Mouse (Mus musculus) midbrain, postnatal 0 days (tissue): ENCODE measurements around the gene Hsf4. TPM values are rescaled to one million over a fixed set of nuclear protein-coding genes. Genes with fewer than 3 reads are reported as not detected.
"Not testable (repeated sequence)": the region's sequence is repeated elsewhere in the genome, so short reads cannot be mapped to it uniquely, and the experiment has no call there.

Experiments used
- ATAC-seq: fragments of 200-750 bp; cut with Nextera tagmentation; 2 replicates; pipeline ENCODE4 v1.8.0; 2017; ENCODE audit warnings: moderate number of reproducible peaks, mild to moderate bottlenecking, moderate TSS enrichment, moderate library complexity; ENCODE audit not compliant: low FRiP score
- DNase-seq: peaks from one replicate; pipeline ENCODE4 v3.0.0-alpha.2; 2015; ENCODE audit warnings: low spot score
- H3K27ac ChIP-seq: fragments of 300-500 bp; sonication (generic); 2 replicates; pipeline ENCODE4 v1.5.1; 2014; ENCODE audit warnings: low read depth, mild to moderate bottlenecking, low read length, mixed read lengths
- H3K27me3 ChIP-seq: fragments of 300-500 bp; sonication (generic); 2 replicates; pipeline ENCODE4 v1.6.1; 2014; ENCODE audit warnings: low read length, control low read depth, mixed read lengths; ENCODE audit not compliant: insufficient read depth
- H3K36me3 ChIP-seq: fragments of 300-500 bp; sonication (generic); 2 replicates; pipeline ENCODE4 v1.6.1; 2014; ENCODE audit warnings: low read length, control low read depth, mixed read lengths; ENCODE audit not compliant: insufficient read depth
- H3K4me1 ChIP-seq: fragments of 300-500 bp; sonication (generic); 2 replicates; pipeline ENCODE4 v1.6.1; 2014; ENCODE audit warnings: mild to moderate bottlenecking, control low read depth, antibody characterized with exemption, low read length, mixed read lengths; ENCODE audit not compliant: insufficient read depth
- H3K4me2 ChIP-seq: fragments of 300-500 bp; sonication (generic); 2 replicates; pipeline ENCODE4 v1.6.1; 2014; ENCODE audit warnings: low read depth, mild to moderate bottlenecking, low read length, mixed read lengths; ENCODE audit not compliant: poor library complexity, severe bottlenecking
- H3K4me3 ChIP-seq: fragments of 300-500 bp; sonication (generic); 2 replicates; pipeline ENCODE4 v1.5.1; 2014; ENCODE audit warnings: low read depth, mild to moderate bottlenecking, low read length, moderate library complexity
- H3K9ac ChIP-seq: fragments of 300-500 bp; sonication (generic); replicated peaks from 2 replicates; pipeline ENCODE4 v1.6.1; 2014; ENCODE audit warnings: mild to moderate bottlenecking, low read length, moderate library complexity, mixed read lengths; ENCODE audit not compliant: poor library complexity, severe bottlenecking
- H3K9me3 ChIP-seq: fragments of 300-500 bp; sonication (generic); 2 replicates; pipeline ENCODE4 v1.6.1; 2016; ENCODE audit warnings: low read length, control low read depth
- CTCF ChIP-seq: IDR thresholded peaks from 2 replicates; pipeline ENCODE4 v1.5.1; 2016; ENCODE audit warnings: antibody characterized with exemption, mild to moderate bottlenecking
- WGBS: fragments of 180-500 bp; shearing (Covaris S2); extraction: QIAGEN DNeasy Blood & Tissue Kit; methylation state at CpG from one replicate; pipeline ENCODE4 v1.1.7; 2014; 5-methylcytosine and 5-hydroxymethylcytosine counted together
- polyA plus RNA-seq: library from polyadenylated mRNA; unstranded; fragments of >200 nt; fragmentation: Nextera tagmentation; extraction: Ambion mirVana; gene quantifications from 2 replicates; pipeline ENCODE4 v1.2.1, GENCODE M21; 2015
- total RNA-seq: library from RNA; depleted of rRNA; stranded (reverse); fragments of >200 nt; gene quantifications from 2 replicates; pipeline ENCODE4 v1.2.3, GENCODE M21; 2014

The Hsf4 gene
- total and polyA plus RNA-seq, 2 experiments from 2014 or later: 0.33 to 0.43 TPM

- TF ChIP-seq CTCF: peak; percentile 90
- no peak overlapping the region; the same call in 1 of the 2 replicates for H3K9ac ChIP-seq
These were observed 21.1 kb downstream of the Hsf4 start for GRCm38 (mm10) chr8:105290554-105291314.

GRCm38 (mm10) chr8:105291364-105291763, 21.8 kb downstream of the Hsf4 start:
- H3K4me2 ChIP-seq, H3K27ac ChIP-seq: not testable (repeated sequence)
- 82% methylated on average over 8 of the region's 8 CpGs for WGBS

More at GRCm38 (mm10) chr8:105290554-105291314, 21.1 kb downstream of the Hsf4 start:
- peak overlapping the region; percentile 50 for H3K4me3 ChIP-seq
- WGBS: 6% methylated on average over 31 of the region's 31 CpGs
- DNase-seq: peak; percentile 88
- no peak overlapping the region for H3K27ac ChIP-seq
- peaks cover 13% of the 10 kb centered on the region for H3K4me1 ChIP-seq
- no peaks in the 10 kb centered on the region for H3K9me3 ChIP-seq
- no peaks in the 10 kb centered on the region for H3K36me3 ChIP-seq
- ATAC-seq: no peak
- no peaks in the 10 kb centered on the region for H3K27me3 ChIP-seq
- peak overlapping the region; percentile 50 for H3K4me2 ChIP-seq

GRCm38 (mm10) chr8:105291802-105292201, 22.2 kb downstream of the Hsf4 start:
- WGBS: 66% methylated on average over 3 of the region's 3 CpGs
- peaks cover 10% of the 10 kb centered on the region for H3K4me1 ChIP-seq
- not testable (repeated sequence) for H3K4me3 ChIP-seq

More at GRCm38 (mm10) chr8:105291364-105291763, 21.8 kb downstream of the Hsf4 start:
- ATAC-seq, H3K36me3 ChIP-seq, DNase-seq, H3K4me3 ChIP-seq, H3K27me3 ChIP-seq, H3K9ac ChIP-seq, H3K9me3 ChIP-seq: not testable (repeated sequence)
- H3K4me1 ChIP-seq: peaks cover 13% of the 10 kb centered on the region

GRCm38 (mm10) chr8:105292471-105292870, 22.9 kb downstream of the Hsf4 start:
- DNase-seq (no peak), ATAC-seq (no peak)
- H3K4me2 ChIP-seq: no peak overlapping the region
- no peak overlapping the region for H3K9ac ChIP-seq
- H3K27ac ChIP-seq: no peak overlapping the region
- TF ChIP-seq CTCF: no peak
- no peaks in the 10 kb centered on the region for H3K36me3 ChIP-seq
- 80% methylated on average over 7 of the region's 7 CpGs for WGBS
- H3K9me3 ChIP-seq: no peaks in the 10 kb centered on the region
- H3K27me3 ChIP-seq: no peaks in the 10 kb centered on the region
- no peak overlapping the region for H3K4me3 ChIP-seq
- 0 out of 2 replicates have a peak, but pooled peaks cover 8% of the 10 kb centered on the region for H3K4me1 ChIP-seq

More at GRCm38 (mm10) chr8:105291802-105292201, 22.2 kb downstream of the Hsf4 start:
- not testable (repeated sequence) for H3K27ac ChIP-seq, ATAC-seq, DNase-seq, H3K36me3 ChIP-seq, H3K9me3 ChIP-seq, H3K9ac ChIP-seq, H3K27me3 ChIP-seq, H3K4me2 ChIP-seq
- TF ChIP-seq CTCF: peak; percentile 44

GRCm38 (mm10) chr8:105293405-105293804, 23.8 kb downstream of the Hsf4 start:
- no peaks in the 10 kb centered on the region for H3K36me3 ChIP-seq
- no peak overlapping the region for H3K4me3 ChIP-seq
- H3K4me2 ChIP-seq: no peak overlapping the region
- 73% methylated on average over 19 of the region's 19 CpGs for WGBS
- H3K27me3 ChIP-seq: no peaks in the 10 kb centered on the region
- DNase-seq (no peak), ATAC-seq (no peak)
- TF ChIP-seq CTCF: no peak
- no peak overlapping the region for H3K9ac ChIP-seq
- H3K27ac ChIP-seq: no peak overlapping the region
- H3K4me1 ChIP-seq: peaks cover 11% of the 10 kb centered on the region; the same call in 1 of the 2 replicates
- H3K9me3 ChIP-seq: no peaks in the 10 kb centered on the region

- no peak for ATAC-seq
- Histone ChIP-seq H3K27me3 (no peaks in the 10 kb centered on the region), H3K4me2 (no peak overlapping the region), H3K36me3 (0 out of 2 replicates have a peak, but pooled peaks cover 3% of the 10 kb centered on the region), H3K9ac (no peak overlapping the region), H3K27ac (no peak overlapping the region), H3K4me3 (no peak overlapping the region), H3K9me3 (no peaks in the 10 kb centered on the region), H3K4me1 (peaks cover 15% of the 10 kb centered on the region; the same call in 1 of the 2 replicates)
- 54% methylated on average over 9 of the region's 9 CpGs for WGBS
- DNase-seq: no peak
- TF ChIP-seq CTCF: no peak
These were observed 25.2 kb downstream of the Hsf4 start for GRCm38 (mm10) chr8:105294776-105295175.
